Mouse (Mus musculus): ENCODE measurements around the gene Fstl4.

The Fstl4 gene

GRCm38 (mm10) chr11:53091596-53091995 is 327.2 kb downstream of the Fstl4 start:
- no peak for DNase-seq (ENCODE audit: low spot score)

GRCm38 (mm10) chr11:53096871-53097270 is 332.4 kb downstream of the Fstl4 start:
- no peak for DNase-seq (ENCODE audit: low spot score)

- DNase-seq (ENCODE audit: low spot score) = no peak
Measured at GRCm38 (mm10) chr11:53097331-53097730, 332.9 kb downstream of the Fstl4 start.

GRCm38 (mm10) chr11:53097870-53098269 is 333.4 kb downstream of the Fstl4 start:
- no peak for DNase-seq (ENCODE audit: low spot score)

GRCm38 (mm10) chr11:53098780-53099198 is 334.4 kb downstream of the Fstl4 start:
- no peak for DNase-seq (ENCODE audit: low spot score)

- no peak for DNase-seq (ENCODE audit: low spot score)
Measured at GRCm38 (mm10) chr11:53099322-53099721, 334.9 kb downstream of the Fstl4 start.

GRCm38 (mm10) chr11:53101732-53102131 is 337.3 kb downstream of the Fstl4 start:
- peak; percentile 4 for DNase-seq (ENCODE audit: low spot score)

- DNase-seq (ENCODE audit: low spot score) = no peak
Measured at GRCm38 (mm10) chr11:53103601-53104325, 339.3 kb downstream of the Fstl4 start.

GRCm38 (mm10) chr11:53107706-53108105 is 343.3 kb downstream of the Fstl4 start:
- no peak for DNase-seq (ENCODE audit: low spot score)

- DNase-seq (ENCODE audit: low spot score) = no peak
Measured at GRCm38 (mm10) chr11:53108798-53109197, 344.4 kb downstream of the Fstl4 start.

- no peak for DNase-seq (ENCODE audit: low spot score)
Measured at GRCm38 (mm10) chr11:53109701-53110467, 345.4 kb downstream of the Fstl4 start.

- no peak for DNase-seq (ENCODE audit: low spot score)
Measured at GRCm38 (mm10) chr11:53115711-53116110, 351.3 kb downstream of the Fstl4 start.

- DNase-seq (ENCODE audit: low spot score) = no peak
Measured at GRCm38 (mm10) chr11:53116356-53116755, 351.9 kb downstream of the Fstl4 start.

- DNase-seq (ENCODE audit: low spot score) = no peak
Measured at GRCm38 (mm10) chr11:53118226-53118965, 354.0 kb downstream of the Fstl4 start.

- no peak for DNase-seq (ENCODE audit: low spot score)
Measured at GRCm38 (mm10) chr11:53119966-53120365, 355.5 kb downstream of the Fstl4 start.

GRCm38 (mm10) chr11:53121208-53121607 is 356.8 kb downstream of the Fstl4 start:
- DNase-seq (ENCODE audit: low spot score) = no peak

- DNase-seq (ENCODE audit: low spot score) = no peak
Measured at GRCm38 (mm10) chr11:53124799-53125198, 360.4 kb downstream of the Fstl4 start.

- DNase-seq (ENCODE audit: low spot score) = no peak
Measured at GRCm38 (mm10) chr11:53126660-53127059, 362.2 kb downstream of the Fstl4 start.

GRCm38 (mm10) chr11:53128661-53129060 is 364.2 kb downstream of the Fstl4 start:
- no peak for DNase-seq (ENCODE audit: low spot score)

GRCm38 (mm10) chr11:53132406-53133035 is 368.1 kb downstream of the Fstl4 start:
- DNase-seq (ENCODE audit: low spot score) = no peak

GRCm38 (mm10) chr11:53136371-53136770 is 371.9 kb downstream of the Fstl4 start:
- DNase-seq (ENCODE audit: low spot score) = no peak

- no peak for DNase-seq (ENCODE audit: low spot score)
Measured at GRCm38 (mm10) chr11:53137381-53137780, 372.9 kb downstream of the Fstl4 start.
